Mouse (Mus musculus) urinary bladder, adult 18-20 months (tissue): ENCODE data around the gene Prss40.

ENCODE experiments used
- DNase-seq, 2 experiments: peaks; one replicate each; pipeline ENCODE4 v3.0.0; 2022; ENCODE audit warnings: low spot score in 2 of 2, mixed read lengths in 2 of 2

Prss40 gene

GRCm38 (mm10) chr1:34560843-34561242 is at the start of gene Prss40:
Prss40 (minus strand) TSS chr1:34560943.
- DNase-seq, result no peak

- DNase-seq, result peak; percentile 15 to 31
Observed at GRCm38 (mm10) chr1:34602363-34602762, 41.6 kb upstream of the Prss40 start.

- DNase-seq, result no peak
Observed at GRCm38 (mm10) chr1:34601323-34602047, 40.7 kb upstream of the Prss40 start.

- no peak for DNase-seq
Observed at GRCm38 (mm10) chr1:34600000-34600399, 39.3 kb upstream of the Prss40 start.

- DNase-seq, result no peak
Observed at GRCm38 (mm10) chr1:34587298-34588096, 26.8 kb upstream of the Prss40 start.

- DNase-seq, result no peak
Observed at GRCm38 (mm10) chr1:34584736-34585135, 24.0 kb upstream of the Prss40 start.

GRCm38 (mm10) chr1:34583821-34584263 is 23.1 kb upstream of the Prss40 start:
- no peak for DNase-seq

GRCm38 (mm10) chr1:34582218-34582617 is 21.5 kb upstream of the Prss40 start:
- no peak for DNase-seq

- no peak for DNase-seq
Observed at GRCm38 (mm10) chr1:34579782-34580356, 19.1 kb upstream of the Prss40 start.

- DNase-seq, result peak; percentile 29 to 45
Observed at GRCm38 (mm10) chr1:34578851-34579781, 18.4 kb upstream of the Prss40 start, which contains the start of gene Amer3. Amer3 (plus strand) TSS chr1:34579657.

GRCm38 (mm10) chr1:34573221-34573620 is 12.5 kb upstream of the Prss40 start:
- no peak for DNase-seq

- no peak for DNase-seq
Observed at GRCm38 (mm10) chr1:34571431-34571830, 10.7 kb upstream of the Prss40 start.

- DNase-seq, result no peak
Observed at GRCm38 (mm10) chr1:34569876-34570275, 9.1 kb upstream of the Prss40 start.

- DNase-seq, result no peak
Observed at GRCm38 (mm10) chr1:34568120-34568519, 7.4 kb upstream of the Prss40 start.

- DNase-seq, result no peak
Observed at GRCm38 (mm10) chr1:34564383-34565045, 3.8 kb upstream of the Prss40 start.

GRCm38 (mm10) chr1:34554275-34554674 is 6.5 kb downstream of the Prss40 start:
- no peak for DNase-seq

GRCm38 (mm10) chr1:34553690-34554089 is 7.1 kb downstream of the Prss40 start:
- no peak for DNase-seq

- no peak for DNase-seq
Observed at GRCm38 (mm10) chr1:34547074-34547473, 13.7 kb downstream of the Prss40 start.

- peak; percentile 16 to 25 for DNase-seq
Observed at GRCm38 (mm10) chr1:34536767-34537485, 23.8 kb downstream of the Prss40 start.

- DNase-seq, result no peak
Observed at GRCm38 (mm10) chr1:34536291-34536766, 24.4 kb downstream of the Prss40 start.
